Mouse (Mus musculus) embryonic stem cell, embryonic (primary cell): ENCODE measurements at regions not wholly inside any gene's neighbourhood (a gene's known extent, or its start where the extent isn't known, plus 50 kb on each side); places are given as distances from the start of the nearest gene placed in this dataset.

Experiments used
- CTCF ChIA-PET, 4 experiments: fragments of 300-600 bp in 2 of 4; fragments of 350-600 bp in 2 of 4; sonication (Branson Sonifier 250); formaldehyde crosslinking; loops; one replicate each; lab custom pipeline; 2022; ENCODE audit warnings: inconsistent platforms in 2 of 4; lab: Charles Lee
- POLR2A ChIA-PET, 4 experiments: fragments of 300-600 bp in 2 of 4; fragments of 350-600 bp in 2 of 4; sonication (Branson Sonifier 250); formaldehyde crosslinking; loops; one replicate each; lab custom pipeline; 2022; ENCODE audit warnings: antibody characterized with exemption in 4 of 4, inconsistent platforms in 1 of 4; lab: Charles Lee

DNA sequence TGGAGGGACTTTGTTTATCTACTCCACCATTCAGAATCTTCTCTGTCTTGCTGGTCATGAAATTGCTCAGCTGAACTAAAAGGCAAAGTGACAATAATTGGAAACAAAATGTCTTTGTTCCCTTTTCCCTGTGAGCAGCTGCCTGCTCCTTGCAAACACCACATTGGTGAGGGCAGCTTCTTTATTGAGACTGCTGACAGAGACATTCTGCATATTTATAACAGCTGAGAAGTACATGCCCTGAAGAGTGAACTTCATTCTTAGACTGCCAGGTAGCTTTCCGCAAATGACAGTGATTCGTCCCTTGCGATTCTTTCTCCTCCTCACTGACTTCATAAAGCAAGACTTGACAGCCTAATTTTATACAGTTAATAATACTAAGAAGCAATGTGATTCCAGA is 237.0 kb downstream of the Cps1 start:
- ChIA-PET CTCF (no interaction called here), POLR2A (no interaction called here)

GRCm38 (mm10) chr1:67366038-67366437 is 243.2 kb downstream of the Cps1 start:
- POLR2A ChIA-PET, result no interaction called here
- CTCF ChIA-PET, result no interaction called here

DNA sequence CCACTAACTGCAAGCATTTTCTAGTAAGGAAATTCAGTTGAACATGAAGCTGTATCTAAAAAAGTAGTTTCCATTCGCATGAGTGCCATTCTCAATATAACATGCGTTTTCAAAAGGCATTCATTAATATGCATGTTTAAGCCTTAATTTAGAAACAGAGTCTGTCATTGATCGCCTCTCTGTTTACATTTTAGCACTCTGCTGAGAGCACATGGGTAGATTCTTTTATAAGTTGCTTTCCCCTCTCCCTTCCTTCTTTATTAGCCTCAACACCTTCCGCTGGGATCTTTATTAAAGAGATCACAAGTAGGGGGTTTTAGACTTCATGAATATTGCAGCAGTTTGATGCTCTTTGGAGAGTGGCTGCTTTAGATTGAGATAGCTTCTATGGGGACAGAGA is 243.7 kb downstream of the Cps1 start:
- POLR2A ChIA-PET, result no interaction called here
- CTCF ChIA-PET, result no interaction called here

- POLR2A ChIA-PET, result no interaction called here
- CTCF ChIA-PET, result no interaction called here
Observed at GRCm38 (mm10) chr1:67382366-67382765, 259.5 kb downstream of the Cps1 start.

DNA sequence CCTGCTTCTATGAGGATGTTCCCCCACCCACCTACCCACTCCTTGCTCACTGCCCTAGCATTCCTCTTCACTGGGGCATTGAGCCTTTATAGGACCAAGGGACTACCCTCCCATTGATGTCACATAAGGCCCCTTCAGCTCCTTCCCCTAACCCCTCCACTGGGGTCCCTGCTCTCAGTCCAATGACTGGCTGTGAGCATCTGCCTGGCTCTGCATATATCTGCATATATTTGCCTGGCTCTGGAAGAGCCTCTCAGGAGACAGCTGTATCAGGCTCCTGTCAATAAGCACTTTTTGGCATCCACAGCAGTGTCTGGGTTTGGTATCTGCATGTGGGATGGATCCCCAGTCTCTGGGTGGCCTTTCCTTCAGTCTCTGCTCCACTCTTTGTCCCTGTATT is 262.6 kb downstream of the Cps1 start:
- ChIA-PET POLR2A (no interaction called here), CTCF (interaction anchor here in 1 of 4 experiments (0.6 kb wide), 1 partner anchor 95 kb away, joined by 3 read pairs; no protein-coding TSS in a partner anchor)

- ChIA-PET POLR2A (no interaction called here), CTCF (no interaction called here)
Observed at GRCm38 (mm10) chr1:67386877-67387276, 264.1 kb downstream of the Cps1 start.

- ChIA-PET POLR2A (no interaction called here), CTCF (no interaction called here)
Observed at GRCm38 (mm10) chr1:67397757-67398446, 275.1 kb downstream of the Cps1 start.

DNA sequence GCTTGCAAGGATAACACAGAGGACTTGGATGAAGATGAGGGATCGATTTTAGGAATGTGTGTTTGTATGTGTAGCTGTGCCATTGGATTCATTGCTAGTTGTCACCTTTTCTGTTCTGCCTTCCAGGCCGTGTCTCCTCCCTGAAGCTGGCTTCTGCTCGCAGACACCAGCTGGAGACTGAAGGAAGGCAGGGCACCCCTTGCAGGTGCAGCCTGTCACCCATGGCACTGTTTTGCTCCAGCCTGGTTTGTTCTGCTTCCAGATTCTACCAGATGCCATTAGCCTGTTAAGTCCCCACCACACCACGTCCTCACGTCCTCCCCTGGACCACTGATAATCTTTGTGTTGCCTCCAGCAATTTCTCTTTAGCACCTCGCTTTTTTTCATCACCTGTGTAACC is 286.7 kb downstream of the Cps1 start:
- POLR2A ChIA-PET, result no interaction called here
- CTCF ChIA-PET, result no interaction called here

GRCm38 (mm10) chr1:67417196-67417595 is 294.4 kb downstream of the Cps1 start:
- POLR2A ChIA-PET, result no interaction called here
- CTCF ChIA-PET, result no interaction called here

- ChIA-PET CTCF (no interaction called here), POLR2A (interaction anchor here in 1 of 4 experiments (0.7 kb wide), 1 partner anchor 896 kb away, joined by 3 read pairs; no protein-coding TSS in a partner anchor)
Observed at GRCm38 (mm10) chr1:67428398-67428797, 305.6 kb downstream of the Cps1 start.

DNA sequence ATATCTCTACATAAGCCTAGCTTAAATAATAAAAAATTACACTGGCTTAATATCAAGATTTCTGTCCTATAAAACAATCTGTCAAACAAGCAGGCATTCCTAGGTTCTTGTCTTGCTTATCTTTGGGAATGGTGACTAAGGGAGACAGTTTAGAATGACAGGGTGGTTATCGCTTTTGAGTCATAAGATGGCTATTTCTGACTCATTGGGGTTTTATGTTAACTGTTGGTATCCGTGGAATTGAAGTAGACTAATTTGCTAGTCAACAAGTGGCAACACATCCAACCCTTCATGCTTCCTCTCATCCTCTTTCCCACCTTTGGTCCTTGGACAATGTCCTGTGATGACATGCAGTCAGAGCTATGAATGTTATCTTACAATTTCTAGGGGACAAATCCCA is 328.0 kb downstream of the Cps1 start:
- CTCF ChIA-PET, result no interaction called here
- POLR2A ChIA-PET, result no interaction called here

DNA sequence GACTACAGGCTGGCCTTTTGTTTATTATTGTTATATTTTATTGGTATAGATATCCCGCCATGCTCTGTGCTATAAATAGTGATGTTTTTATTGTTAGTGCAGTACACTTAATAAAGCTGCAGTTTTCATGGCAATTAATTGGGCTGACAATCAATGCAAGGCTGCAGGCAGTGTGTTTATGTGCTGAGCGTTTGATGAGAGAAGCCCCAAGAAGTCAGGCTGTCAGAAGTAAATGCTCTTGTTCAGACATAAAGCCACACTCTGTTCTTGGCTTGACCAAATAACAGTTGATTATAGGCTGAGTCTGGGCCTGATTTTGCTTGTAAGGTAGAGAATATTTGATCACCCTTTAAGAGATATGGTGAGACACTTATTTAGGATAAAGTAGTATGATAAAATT is 341.4 kb downstream of the Cps1 start:
- POLR2A ChIA-PET, result no interaction called here
- CTCF ChIA-PET, result interaction anchor here in 1 of 4 experiments (0.6 kb wide), 1 partner anchor 60 kb away, joined by 4 read pairs; no protein-coding TSS in a partner anchor

- POLR2A ChIA-PET, result no interaction called here
- CTCF ChIA-PET, result no interaction called here
Observed at GRCm38 (mm10) chr1:67465527-67465926, 342.7 kb downstream of the Cps1 start.

- POLR2A ChIA-PET, result no interaction called here
- CTCF ChIA-PET, result interaction anchor here in 2 of 4 experiments (0.6 to 1.0 kb wide), 2 partner anchors 8 to 770 kb away, joined by 3 to 4 read pairs; no protein-coding TSS in a partner anchor
Observed at GRCm38 (mm10) chr1:67477006-67477405, 354.2 kb downstream of the Cps1 start.

DNA sequence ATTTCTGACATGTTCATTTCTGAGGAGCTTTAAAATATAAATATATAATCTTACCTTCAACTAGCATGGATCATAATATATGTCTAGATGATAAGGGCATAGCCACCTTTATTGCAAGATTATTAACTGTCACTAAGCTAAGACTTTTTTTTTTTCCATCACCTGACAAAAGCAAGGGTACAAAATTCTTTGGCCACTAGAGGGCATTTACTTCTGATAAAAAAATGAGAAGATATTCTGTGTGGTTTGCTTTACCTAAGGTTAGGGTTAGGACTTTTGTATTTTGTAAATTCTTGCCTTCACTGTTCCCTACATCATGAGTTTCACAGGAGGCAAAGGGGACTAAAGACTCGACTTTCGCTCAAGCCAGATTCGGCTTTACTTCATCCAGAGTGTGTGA is 355.1 kb downstream of the Cps1 start:
- ChIA-PET CTCF (interaction anchor here in 1 of 4 experiments (0.6 to 1.0 kb wide), 4 partner anchors 9 to 868 kb away, joined by 3 to 4 read pairs (median 3); no protein-coding TSS in a partner anchor), POLR2A (no interaction called here)

GRCm38 (mm10) chr1:67481974-67482373 is 359.1 kb downstream of the Cps1 start:
- ChIA-PET POLR2A (no interaction called here), CTCF (no interaction called here)

GRCm38 (mm10) chr1:67504140-67504539 is 381.3 kb downstream of the Cps1 start:
- ChIA-PET POLR2A (no interaction called here), CTCF (no interaction called here)

- CTCF ChIA-PET, result no interaction called here
- POLR2A ChIA-PET, result no interaction called here
Observed at GRCm38 (mm10) chr1:67505746-67506145, 382.9 kb downstream of the Cps1 start.

GRCm38 (mm10) chr1:67518295-67518694 is 395.5 kb downstream of the Cps1 start:
- ChIA-PET CTCF (no interaction called here), POLR2A (no interaction called here)

DNA sequence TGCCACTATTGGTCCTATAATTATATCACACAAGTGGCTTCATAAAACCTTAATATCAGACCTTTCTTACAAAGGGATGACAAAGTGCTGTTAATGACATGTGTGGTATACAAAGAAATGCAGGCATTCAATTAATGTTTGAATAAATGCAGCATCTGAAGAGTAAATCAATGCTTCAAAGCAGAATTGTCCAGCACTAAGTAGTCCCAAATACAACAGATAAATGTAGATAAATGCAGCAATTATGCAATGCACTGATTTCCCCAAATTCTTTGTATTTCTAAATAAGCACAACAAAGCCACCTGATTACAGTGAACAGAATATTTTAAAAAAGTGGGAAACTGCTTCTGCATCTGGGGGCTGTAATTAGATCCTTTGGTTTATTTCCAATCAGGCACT is 435.9 kb downstream of the Cps1 start:
- ChIA-PET CTCF (no interaction called here), POLR2A (no interaction called here)

GRCm38 (mm10) chr1:67559179-67559578 is 436.4 kb downstream of the Cps1 start:
- CTCF ChIA-PET, result no interaction called here
- POLR2A ChIA-PET, result no interaction called here
